Mouse (Mus musculus) olfactory bulb, adult 2 months (tissue): ENCODE measurements around the gene Krt35. TPM values are rescaled to one million over a fixed set of nuclear protein-coding genes. Genes with fewer than 3 reads are reported as not detected.
A peak's percentile ranks its signal among the peaks of the same experiment; 100 is the strongest.

Experiments
- H3K27ac ChIP-seq: fragments of 200-500 bp; 2 replicates; pipeline ENCODE4 v1.5.1; 2012; ENCODE audit warnings: low read depth, low read length; ENCODE audit not compliant: insufficient read depth
- H3K4me1 ChIP-seq: fragments of 200-500 bp; 2 replicates; pipeline ENCODE4 v1.6.1; 2012; ENCODE audit warnings: low read length; ENCODE audit not compliant: control insufficient read depth, insufficient read depth
- H3K4me3 ChIP-seq: fragments of 200-500 bp; 2 replicates; pipeline ENCODE4 v1.5.1; 2012; ENCODE audit warnings: mild to moderate bottlenecking, low read depth, low read length, moderate library complexity; ENCODE audit not compliant: insufficient read depth
- CTCF ChIP-seq: fragments of 200-500 bp; IDR thresholded peaks from 2 replicates; pipeline ENCODE4 v1.5.1; 2012; ENCODE audit warnings: low read depth, mild to moderate bottlenecking, low read length, moderate library complexity; ENCODE audit not compliant: insufficient read depth
- POLR2A ChIP-seq: fragments of 200-500 bp; IDR thresholded peaks from 2 replicates; pipeline ENCODE4 v1.6.1; 2012; ENCODE audit warnings: mild to moderate bottlenecking, low read depth, low read length, moderate library complexity; ENCODE audit not compliant: insufficient read depth
- WGBS: fragments of 180-500 bp; shearing (Covaris S2); methylation state at CpG from one replicate; pipeline ENCODE4 v1.1.7; 2018; 5-methylcytosine and 5-hydroxymethylcytosine counted together
- polyA plus RNA-seq: library from polyadenylated mRNA; stranded (reverse); fragments of >200 nt; gene quantifications from 2 replicates; pipeline ENCODE4 v1.2.4, GENCODE M21; 2012; ENCODE audit warnings: low replicate concordance; ENCODE audit not compliant: missing spikeins, insufficient read depth, insufficient read length

Krt35 gene
- polyA plus RNA-seq, 1 experiment = not detected

DNA sequence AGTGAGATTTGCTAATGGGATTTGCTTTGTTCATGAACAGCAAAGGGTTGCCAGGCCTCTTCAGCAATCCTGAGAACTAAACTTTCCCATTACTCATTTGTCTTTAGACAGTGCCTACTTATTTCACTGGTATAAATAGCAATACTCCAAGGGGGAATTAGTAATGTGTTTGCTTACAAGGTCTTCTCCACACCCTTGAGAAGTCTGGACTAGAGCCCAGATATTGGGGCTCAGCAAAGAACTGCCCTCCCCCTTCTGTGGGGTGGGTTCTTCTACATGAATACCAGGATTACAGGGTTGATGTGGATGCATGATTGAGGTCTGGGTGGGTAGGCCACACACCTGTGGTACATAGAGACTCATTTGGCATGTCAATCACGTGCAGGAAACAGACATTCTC lies 22.2 kb downstream of the Krt35 start:
- peak overlapping the region; percentile 27 for H3K27ac ChIP-seq
- no peak for TF ChIP-seq CTCF
- no peak for TF ChIP-seq POLR2A
- whole genome bisulfite sequencing = 36% methylated on average over 1 of the region's 1 CpGs
- H3K4me3 ChIP-seq = no peak overlapping the region
- H3K4me1 ChIP-seq = peaks cover 5% of the 10 kb centered on the region

DNA sequence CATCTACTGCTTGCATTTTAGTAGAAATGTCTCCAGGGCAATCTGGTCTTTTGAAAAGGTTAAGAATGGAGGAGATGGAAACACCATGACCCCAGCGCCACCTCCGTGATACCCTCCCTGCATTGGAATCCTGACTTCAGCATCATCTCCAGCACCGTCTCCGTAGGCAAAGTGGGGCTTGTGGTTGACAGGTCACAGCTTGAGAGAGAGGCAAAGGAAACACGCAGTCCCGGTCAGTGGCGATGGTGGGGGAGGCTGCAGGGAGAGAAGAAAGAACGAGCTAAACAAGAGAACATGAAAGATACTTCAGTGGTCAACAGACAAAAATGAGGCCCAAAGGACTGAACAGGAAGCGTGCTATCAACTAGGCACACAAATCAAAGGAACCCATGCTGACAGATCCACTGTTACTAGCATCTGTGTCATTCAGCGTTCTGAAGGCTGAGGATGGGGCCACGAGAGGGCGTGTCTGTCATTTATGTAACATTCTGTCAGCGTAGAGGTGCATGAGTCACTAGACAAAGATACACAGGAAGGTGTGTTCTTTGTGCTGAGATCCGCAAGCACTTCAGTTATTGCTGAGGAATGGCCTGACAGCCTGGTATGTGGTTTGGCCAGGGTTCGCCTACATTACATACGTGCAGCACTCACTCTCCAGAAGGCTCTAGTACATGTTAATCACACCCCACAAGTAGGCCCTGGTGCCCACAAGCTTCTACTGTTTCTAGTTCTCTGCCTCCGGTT lies 28.6 kb downstream of the Krt35 start:
- WGBS = 94% methylated on average over 17 of the region's 17 CpGs
- TF ChIP-seq CTCF = no peak
- TF ChIP-seq POLR2A = no peak
- no peak overlapping the region for H3K27ac ChIP-seq

DNA sequence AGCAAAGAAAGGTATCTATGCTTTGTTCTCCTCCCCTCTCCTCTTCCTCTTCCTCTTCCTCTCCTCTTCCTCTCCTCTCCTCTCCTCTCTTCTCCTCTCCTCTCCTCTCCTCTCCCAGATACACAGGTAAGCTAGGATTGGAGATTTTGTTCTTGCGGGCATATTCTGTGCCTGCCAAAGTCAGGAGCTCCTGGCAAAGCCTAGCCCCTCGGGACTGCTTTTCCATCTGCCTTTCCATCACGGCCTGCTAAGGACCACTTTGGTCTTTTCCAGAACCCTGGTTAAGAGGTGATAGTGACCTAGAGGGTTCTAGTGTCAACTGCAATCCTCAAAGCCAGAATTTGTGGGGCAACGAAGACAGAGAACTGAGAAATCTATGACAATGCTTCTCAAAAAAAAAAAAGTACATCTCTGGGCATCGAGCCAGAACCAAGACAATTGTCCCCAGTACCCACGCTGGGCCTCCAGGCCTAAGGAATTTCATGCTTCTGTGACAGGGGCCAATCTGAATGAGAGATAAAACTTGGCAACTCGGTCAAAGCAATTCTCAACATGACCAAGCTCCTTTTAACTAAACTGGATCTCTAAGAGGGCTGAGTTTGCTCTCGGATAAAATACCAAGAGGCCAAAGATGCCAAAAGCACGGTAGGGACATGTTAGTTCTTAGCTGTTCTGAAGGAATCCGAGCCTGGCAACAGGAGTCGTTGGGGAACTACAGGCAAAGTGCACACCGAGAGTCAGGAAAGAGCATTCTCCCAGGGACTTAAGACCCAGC lies 29.6 kb downstream of the Krt35 start:
- H3K4me3 ChIP-seq = no peak overlapping the region
- TF ChIP-seq CTCF (no peak), POLR2A (no peak)
- 67% methylated on average over 12 of the region's 12 CpGs for WGBS
- no peak overlapping the region for H3K27ac ChIP-seq
- no peaks in the 10 kb centered on the region for H3K4me1 ChIP-seq

More for the DNA sequence above, 28.6 kb downstream of the Krt35 start:
- Histone ChIP-seq H3K4me1 (no peaks in the 10 kb centered on the region), H3K4me3 (no peak overlapping the region)

DNA sequence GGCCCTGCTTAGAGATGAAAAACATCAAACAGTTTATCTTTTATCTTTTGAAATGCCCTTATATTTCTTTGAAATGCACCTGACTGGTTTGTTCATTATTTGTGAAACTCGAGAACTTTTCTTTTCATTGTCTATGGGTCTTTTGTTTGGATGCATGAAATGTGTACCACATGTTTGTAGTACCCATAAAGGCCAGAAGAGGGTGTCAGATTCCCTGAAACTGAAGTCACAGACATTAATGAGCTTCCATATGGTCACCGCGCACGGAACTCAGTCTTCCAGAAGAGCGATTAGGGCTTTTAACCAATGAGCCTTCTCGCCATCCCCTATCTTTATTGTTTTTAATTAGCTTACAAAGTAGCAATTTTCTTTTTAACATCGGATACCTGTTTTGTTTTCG lies 37.2 kb downstream of the Krt35 start:
- H3K4me1 ChIP-seq = 0 out of 2 replicates have a peak, but pooled peaks cover 3% of the 10 kb centered on the region
- H3K27ac ChIP-seq = no peak overlapping the region
- TF ChIP-seq POLR2A = no peak
- no peak for TF ChIP-seq CTCF
- WGBS = 61% methylated on average over 8 of the region's 8 CpGs
- no peak overlapping the region for H3K4me3 ChIP-seq

DNA sequence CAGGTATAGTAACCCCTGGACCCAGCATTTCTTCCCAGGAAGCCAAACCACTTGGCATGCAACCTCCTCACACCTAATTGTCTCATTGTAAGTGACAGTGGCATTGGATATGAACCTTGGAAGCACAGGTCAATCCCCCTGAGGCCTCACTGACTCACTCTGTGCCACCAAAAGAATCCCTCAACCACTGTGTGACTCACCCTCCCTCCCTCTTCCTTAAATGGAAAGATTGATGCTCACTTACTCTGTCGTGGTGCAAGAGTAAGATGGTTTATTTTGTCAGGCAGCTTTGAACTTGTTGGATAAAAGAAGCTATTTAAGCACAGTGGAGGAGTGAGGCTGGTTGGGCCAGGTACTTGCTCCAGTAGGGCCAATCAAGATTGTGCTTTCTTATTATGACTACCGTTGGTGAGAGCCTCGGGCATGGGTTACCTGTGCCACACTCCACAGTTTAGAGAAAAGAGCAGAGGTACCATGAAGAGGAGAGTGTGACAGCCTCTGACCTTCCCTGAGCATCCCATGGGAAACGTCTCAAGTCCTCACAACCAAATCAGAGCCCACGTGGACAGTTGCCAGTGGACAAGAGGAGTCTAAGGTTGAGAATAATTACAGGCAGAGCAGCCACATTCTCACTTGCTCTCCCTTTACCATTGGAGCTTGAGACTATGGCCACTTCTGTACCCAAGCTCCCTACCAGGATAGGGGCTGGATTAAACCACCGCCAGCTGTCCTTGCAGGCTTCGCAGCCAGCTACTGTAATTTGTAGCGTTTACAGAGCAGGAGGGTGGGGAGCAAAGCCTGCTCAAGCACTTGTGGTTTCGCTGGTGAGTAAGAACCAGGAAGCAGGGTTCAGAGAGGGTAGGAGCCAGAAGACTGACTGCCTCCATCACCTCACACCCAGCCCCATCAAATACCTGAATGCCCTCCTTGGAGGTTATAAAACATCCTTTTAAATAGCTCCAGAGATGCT lies 40.1 kb downstream of the Krt35 start:
- WGBS = 68% methylated on average over 9 of the region's 9 CpGs
- Histone ChIP-seq H3K4me3 (no peak overlapping the region), H3K4me1 (0 out of 2 replicates have a peak, but pooled peaks cover 3% of the 10 kb centered on the region), H3K27ac (no peak overlapping the region)
- TF ChIP-seq POLR2A = no peak
- no peak for TF ChIP-seq CTCF

DNA sequence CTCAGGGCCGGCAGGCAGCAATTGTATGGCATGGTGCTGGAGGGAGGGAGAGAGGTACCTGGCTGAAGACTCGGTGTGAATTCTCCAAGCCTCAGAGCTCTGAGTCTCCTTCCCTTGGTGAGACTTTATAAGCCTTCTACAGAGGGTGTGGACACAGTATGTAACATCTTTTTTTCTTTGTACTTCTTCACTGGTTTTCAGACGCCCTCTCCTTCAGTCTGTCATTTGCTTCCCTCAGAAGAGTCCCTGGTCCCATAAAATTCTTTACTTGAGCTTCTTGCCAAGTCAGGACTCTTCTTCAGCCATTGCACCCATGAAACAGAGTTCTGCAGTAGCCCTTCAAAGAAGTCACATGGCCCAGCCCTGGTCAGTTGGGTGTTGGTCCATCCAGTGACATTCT lies 45.6 kb downstream of the Krt35 start, which contains the start of gene Krt31:
Krt31 (minus strand) TSS at position 101 of the 400 bp plus-strand sequence.
- H3K4me1 ChIP-seq = no peaks in the 10 kb centered on the region
- no peak within 1 kb of the TSS for H3K27ac ChIP-seq
- 93% methylated on average over 3 of the region's 3 CpGs for WGBS
- H3K4me3 ChIP-seq = no peak within 1 kb of the TSS
- TF ChIP-seq POLR2A (no peak), CTCF (no peak)

DNA sequence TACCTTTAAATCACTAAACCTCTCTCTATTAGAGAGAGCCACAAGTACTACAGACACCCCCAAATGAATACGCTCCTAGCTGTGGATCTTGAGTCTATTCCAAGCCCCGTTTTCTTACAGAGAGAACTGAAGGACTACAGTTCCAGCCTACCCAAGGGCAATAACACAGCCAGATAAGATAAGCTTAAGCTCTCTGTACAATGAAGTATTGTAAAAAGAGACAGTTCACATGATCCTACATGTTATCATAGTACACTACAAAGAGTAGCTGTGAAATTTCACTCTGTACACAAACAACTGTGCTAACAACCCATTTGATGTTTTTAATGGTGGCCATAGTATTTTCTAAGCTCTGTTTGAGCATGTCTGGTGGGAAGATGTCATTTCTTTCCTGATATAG lies 48.8 kb downstream of the Krt35 start:
- Histone ChIP-seq H3K4me1 (no peaks in the 10 kb centered on the region), H3K27ac (no peak overlapping the region), H3K4me3 (no peak overlapping the region)
- WGBS = 88% methylated on average over 2 of the region's 2 CpGs
- TF ChIP-seq CTCF (no peak), POLR2A (no peak)

DNA sequence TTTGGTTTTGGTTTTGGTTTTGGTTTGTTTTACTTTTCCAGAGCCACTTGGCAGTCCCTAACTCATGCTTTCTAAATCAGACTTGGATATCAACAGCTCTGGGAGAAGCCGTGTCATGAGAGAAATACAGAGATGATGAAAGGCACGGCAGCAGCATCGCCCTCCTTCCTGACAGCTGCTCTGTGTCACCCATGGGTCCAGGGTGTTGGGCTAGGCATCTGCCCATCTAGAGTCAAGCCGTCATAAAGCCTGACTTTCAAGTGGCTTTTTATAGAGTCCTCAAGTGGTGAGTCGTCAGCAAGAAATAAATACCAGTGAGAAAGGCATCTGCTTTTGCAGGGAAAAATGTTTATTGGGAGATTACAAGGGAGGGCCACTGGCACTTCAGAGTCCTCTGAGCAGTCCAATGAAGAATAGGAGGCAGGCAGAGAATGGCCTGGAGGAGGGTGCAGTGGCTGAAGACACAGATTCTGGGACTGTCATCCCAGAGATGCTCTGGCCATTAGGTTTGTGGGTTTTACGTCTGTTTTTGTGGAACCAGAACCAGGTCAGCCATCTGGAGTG lies 49.7 kb downstream of the Krt35 start:
- WGBS = 88% methylated on average over 6 of the region's 6 CpGs
- H3K4me3 ChIP-seq = no peak overlapping the region
- H3K27ac ChIP-seq = no peak overlapping the region
- no peaks in the 10 kb centered on the region for H3K4me1 ChIP-seq
- TF ChIP-seq CTCF = no peak
- TF ChIP-seq POLR2A = no peak

Other genes with a start within 250 kb of the Krt35 start
- not detected in 2 replicates for gene Krtap4-16, start 244.6 kb downstream of the Krt35 start, polyA plus RNA-seq
- not detected in 2 replicates for gene Gm11568, start 238.3 kb downstream of the Krt35 start, polyA plus RNA-seq
- gene Gm11559, start 231.8 kb downstream of the Krt35 start, polyA plus RNA-seq = not detected in 2 replicates
- gene Krtap9-1, start 222.9 kb downstream of the Krt35 start, polyA plus RNA-seq = not detected in 2 replicates
- not detected in 2 replicates for gene Gm11567, start 217.1 kb downstream of the Krt35 start, polyA plus RNA-seq
- not detected in 2 replicates for gene Krtap31-1, start 188.3 kb downstream of the Krt35 start, polyA plus RNA-seq
- not detected in 2 replicates for gene Gm11565, start 181.5 kb downstream of the Krt35 start, polyA plus RNA-seq
- gene Krtap31-2, start 159.9 kb downstream of the Krt35 start, polyA plus RNA-seq = not detected in 2 replicates
- not detected in 2 replicates for gene Krtap9-5, start 147.8 kb downstream of the Krt35 start, polyA plus RNA-seq
- gene Krtap29-1, start 117.2 kb downstream of the Krt35 start, polyA plus RNA-seq = not detected in 2 replicates
- gene Krtap16-1, start 109.6 kb downstream of the Krt35 start, polyA plus RNA-seq = not detected in 2 replicates
- gene Krtap17-1, start 102.2 kb downstream of the Krt35 start, polyA plus RNA-seq = not detected in 2 replicates
- not detected in 2 replicates for gene Krt33a, start 80.0 kb downstream of the Krt35 start, polyA plus RNA-seq
- gene Krt33b, start 66.4 kb downstream of the Krt35 start, polyA plus RNA-seq = not detected in 2 replicates
- gene Krt34, start 54.7 kb downstream of the Krt35 start, polyA plus RNA-seq = not detected in 2 replicates
- gene Krt31, start 45.7 kb downstream of the Krt35 start, polyA plus RNA-seq = not detected in 2 replicates
- gene Krt32, start 8.0 kb downstream of the Krt35 start, polyA plus RNA-seq = not detected in 2 replicates
- not detected in 2 replicates for gene Krt36, start 9.4 kb upstream of the Krt35 start, polyA plus RNA-seq
- not detected in 2 replicates for gene Krt13, start 25.3 kb upstream of the Krt35 start, polyA plus RNA-seq
- not detected in 2 replicates for gene Krt15, start 39.7 kb upstream of the Krt35 start, polyA plus RNA-seq
- not detected in 2 replicates for gene Krt19, start 52.4 kb upstream of the Krt35 start, polyA plus RNA-seq
- gene Krt9, start 97.0 kb upstream of the Krt35 start, polyA plus RNA-seq = not detected in 2 replicates
- gene Krt14, start 111.3 kb upstream of the Krt35 start, polyA plus RNA-seq = not detected in 2 replicates
- gene Krt16, start 152.7 kb upstream of the Krt35 start, polyA plus RNA-seq = not detected in 2 replicates
- not detected in 2 replicates for gene Krt17, start 164.8 kb upstream of the Krt35 start, polyA plus RNA-seq
- gene Krt42, start 173.6 kb upstream of the Krt35 start, polyA plus RNA-seq = not detected in 2 replicates
- gene Eif1, start 223.6 kb upstream of the Krt35 start, polyA plus RNA-seq = not detected in 2 replicates
- gene Gast, start 238.2 kb upstream of the Krt35 start, polyA plus RNA-seq = not detected in 2 replicates